Mouse (Mus musculus) layer of hippocampus, adult 18-20 months (tissue): ENCODE measurements at regions not wholly inside any gene's neighbourhood (a gene's known extent, or its start where the extent isn't known, plus 50 kb on each side); places are given as distances from the start of the nearest gene placed in this dataset.

Experiments used
- DNase-seq, 2 experiments: peaks; one replicate each; pipeline ENCODE4 v3.0.0; 2022; ENCODE audit warnings: low spot score in 2 of 2

DNA sequence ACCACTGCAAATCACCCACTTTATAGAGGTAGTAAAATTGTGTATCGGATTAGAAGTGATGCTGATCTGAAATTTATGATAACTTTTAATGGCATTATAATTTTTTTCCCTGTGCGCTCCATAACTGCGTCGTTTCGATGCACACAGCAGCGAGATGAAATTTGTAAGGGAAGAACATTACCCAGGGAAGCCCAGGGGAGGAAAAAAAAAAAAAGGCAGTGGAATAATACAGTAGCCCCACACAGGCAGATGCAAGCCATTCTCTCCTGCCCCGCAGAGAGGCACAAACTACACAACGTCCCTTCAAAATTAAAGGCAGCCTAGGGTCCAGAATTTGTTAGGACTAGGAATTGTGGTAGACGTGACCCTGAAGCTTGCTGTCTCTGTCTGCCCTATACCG, 234.2 kb downstream of the Il20rb start:
- no peak for DNase-seq
